Mouse (Mus musculus): ENCODE results near the gene Fam107a.

Fam107a gene

GRCm38 (mm10) chr14:8317194-8318097 is at the start of gene Fam107a:
Gene Fam107a, minus strand, starts transcription at chr14:8318023.
- DNase-seq (ENCODE audit: low spot score in 2 of 2) = no peak

GRCm38 (mm10) chr14:8367121-8367520 is 49.3 kb upstream of the Fam107a start:
- no peak for DNase-seq (ENCODE audit: low spot score in 2 of 2)

- DNase-seq (ENCODE audit: low spot score in 2 of 2) = no peak
Observed at GRCm38 (mm10) chr14:8365833-8366232, 48.0 kb upstream of the Fam107a start.

- no peak for DNase-seq (ENCODE audit: low spot score in 2 of 2)
Observed at GRCm38 (mm10) chr14:8356836-8357235, 39.0 kb upstream of the Fam107a start.

GRCm38 (mm10) chr14:8355999-8356501 is 38.2 kb upstream of the Fam107a start:
- DNase-seq (ENCODE audit: low spot score in 2 of 2) = peak; percentile 54 to 65

GRCm38 (mm10) chr14:8348927-8349326 is 31.1 kb upstream of the Fam107a start:
- no peak for DNase-seq (ENCODE audit: low spot score in 2 of 2)

GRCm38 (mm10) chr14:8346255-8346997 is 28.6 kb upstream of the Fam107a start:
- peak; percentile 69 to 91 for DNase-seq (ENCODE audit: low spot score in 2 of 2)

- no peak for DNase-seq (ENCODE audit: low spot score in 2 of 2)
Observed at GRCm38 (mm10) chr14:8345566-8345965, 27.7 kb upstream of the Fam107a start.

- DNase-seq (ENCODE audit: low spot score in 2 of 2) = no peak
Observed at GRCm38 (mm10) chr14:8342509-8343106, 24.8 kb upstream of the Fam107a start.

- no peak for DNase-seq (ENCODE audit: low spot score in 2 of 2)
Observed at GRCm38 (mm10) chr14:8340226-8340625, 22.4 kb upstream of the Fam107a start.

GRCm38 (mm10) chr14:8335947-8336346 is 18.1 kb upstream of the Fam107a start:
- no peak for DNase-seq (ENCODE audit: low spot score in 2 of 2)

- no peak for DNase-seq (ENCODE audit: low spot score in 2 of 2)
Observed at GRCm38 (mm10) chr14:8334511-8334910, 16.7 kb upstream of the Fam107a start.

- no peak for DNase-seq (ENCODE audit: low spot score in 2 of 2)
Observed at GRCm38 (mm10) chr14:8332314-8333252, 14.8 kb upstream of the Fam107a start.

- DNase-seq (ENCODE audit: low spot score in 2 of 2) = no peak
Observed at GRCm38 (mm10) chr14:8331307-8331905, 13.6 kb upstream of the Fam107a start.

GRCm38 (mm10) chr14:8330390-8330789 is 12.6 kb upstream of the Fam107a start:
- DNase-seq (ENCODE audit: low spot score in 2 of 2) = no peak

- no peak for DNase-seq (ENCODE audit: low spot score in 2 of 2)
Observed at GRCm38 (mm10) chr14:8329552-8329951, 11.7 kb upstream of the Fam107a start.

- DNase-seq (ENCODE audit: low spot score in 2 of 2) = no peak
Observed at GRCm38 (mm10) chr14:8327371-8327770, 9.5 kb upstream of the Fam107a start.

GRCm38 (mm10) chr14:8326961-8327360 is 9.1 kb upstream of the Fam107a start:
- no peak for DNase-seq (ENCODE audit: low spot score in 2 of 2)

GRCm38 (mm10) chr14:8325746-8326145 is 7.9 kb upstream of the Fam107a start:
- DNase-seq (ENCODE audit: low spot score in 2 of 2) = no peak

GRCm38 (mm10) chr14:8320528-8320927 is 2.7 kb upstream of the Fam107a start:
- DNase-seq (ENCODE audit: low spot score in 2 of 2) = no peak
